ENCODE assay signal across 8 mouse cellular contexts in the genomic region with DNA sequence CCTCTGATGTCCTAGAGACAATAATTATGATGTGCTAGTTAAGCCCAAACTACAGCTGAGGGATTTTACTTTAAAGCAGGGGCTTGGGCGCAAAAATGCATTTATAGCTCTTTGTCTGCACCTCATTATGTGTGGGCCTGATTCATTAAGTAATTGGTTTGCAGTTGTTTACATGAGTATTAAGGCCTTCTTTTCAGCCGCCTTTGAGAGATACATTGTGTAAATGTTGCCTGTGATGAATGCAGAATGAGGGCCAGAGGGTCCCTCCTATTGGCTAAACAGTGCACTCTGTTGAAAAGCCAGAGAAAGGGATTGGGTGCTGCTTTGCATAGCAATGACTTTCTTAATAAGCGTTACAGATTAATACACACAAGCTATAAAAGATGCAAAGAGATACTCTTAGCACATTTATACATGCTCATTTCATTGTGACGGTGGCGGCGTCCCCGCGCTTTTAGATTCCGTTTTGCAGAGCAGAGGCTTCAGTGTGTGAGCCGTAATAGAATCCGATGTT. TPM values are rescaled to one million over a fixed set of nuclear protein-coding genes. Genes with fewer than 3 reads are reported as not detected.
DNase-seq lines count a peak whose midpoint lies in the region; ATAC-seq and TF ChIP-seq lines count a peak whose summit lies in the region.

No protein-coding gene starts in this region.

- no peaks in the 10 kb centered on the region for H3K27me3 ChIP-seq in liver, embryonic 11.5 days (replicated peaks; ENCODE audit: control insufficient read depth, insufficient read depth, low read length)
- H3K27me3 ChIP-seq in liver, postnatal 0 days (ENCODE audit: insufficient read depth, low read length) = no peaks in the 10 kb centered on the region
- H3K27me3 ChIP-seq in forebrain, embryonic 11.5 days (ENCODE audit: control insufficient read depth, insufficient read depth, low read length) = peaks cover 61% of the 10 kb centered on the region
- H3K27me3 ChIP-seq in midbrain, embryonic 12.5 days = peaks cover 58% of the 10 kb centered on the region

- H3K4me3 ChIP-seq in liver, embryonic 11.5 days (ENCODE audit: low read depth, low read length) = no peak overlapping the region
- H3K4me3 ChIP-seq in liver, postnatal 0 days (ENCODE audit: low read depth, low read length) = no peak overlapping the region
- H3K4me3 ChIP-seq in forebrain, embryonic 11.5 days (ENCODE audit: low read depth, low read length) = peak overlapping the region; percentile 14
- H3K4me3 ChIP-seq in midbrain, embryonic 12.5 days = peak overlapping the region; percentile 30

- TF ChIP-seq EP300 in liver, postnatal 0 days (IDR thresholded peaks at IDR 0.05; ENCODE audit: low read depth) = no peak

- DNase-seq in liver, embryonic 11.5 days (ENCODE audit: low spot score) = no peak
- DNase-seq in liver, postnatal 0 days = no peak
- no peak for DNase-seq in forebrain, embryonic 11.5 days (ENCODE audit: low spot score)
- peak; percentile 43 for DNase-seq in layer of hippocampus, adult 11-12 months (ENCODE audit: low spot score)
- DNase-seq in adrenal gland, postnatal 4 days (ENCODE audit: low spot score in 2 of 2) = no peak
- no peak for DNase-seq in adipocyte (ENCODE audit: low spot score)
- no peak for DNase-seq in urinary bladder, postnatal 25 days (ENCODE audit: low spot score)

- no peaks in the 10 kb centered on the region for H3K4me1 ChIP-seq in liver, embryonic 11.5 days (replicated peaks; ENCODE audit: control insufficient read depth, insufficient read depth, low read length)
- no peaks in the 10 kb centered on the region for H3K4me1 ChIP-seq in liver, postnatal 0 days (ENCODE audit: insufficient read depth)
- peaks cover 3% of the 10 kb centered on the region; the same call in 1 of the 2 replicates for H3K4me1 ChIP-seq in forebrain, embryonic 11.5 days (replicated peaks; ENCODE audit: control insufficient read depth, insufficient read depth, low read length)
- H3K4me1 ChIP-seq in midbrain, embryonic 12.5 days = peaks cover 20% of the 10 kb centered on the region; the same call in 1 of the 2 replicates

- TF ChIP-seq CTCF in liver, postnatal 0 days (IDR thresholded peaks at IDR 0.05; ENCODE audit: low read depth) = no peak

- H3K9me3 ChIP-seq in liver, embryonic 11.5 days (ENCODE audit: control insufficient read depth, low read length) = no peaks in the 10 kb centered on the region
- H3K9me3 ChIP-seq in liver, postnatal 0 days (ENCODE audit: low read length) = no peaks in the 10 kb centered on the region
- no peaks in the 10 kb centered on the region for H3K9me3 ChIP-seq in forebrain, embryonic 11.5 days (ENCODE audit: control insufficient read depth, low read length)
- peaks cover 2% of the 10 kb centered on the region; the same call in 1 of the 2 replicates for H3K9me3 ChIP-seq in midbrain, embryonic 12.5 days

- no peak overlapping the region for H3K9ac ChIP-seq in liver, embryonic 11.5 days (ENCODE audit: low read depth, low read length)
- H3K9ac ChIP-seq in liver, postnatal 0 days (replicated peaks) = no peak overlapping the region
- no peak overlapping the region for H3K9ac ChIP-seq in forebrain, embryonic 11.5 days (ENCODE audit: low read length)
- H3K9ac ChIP-seq in midbrain, embryonic 12.5 days (replicated peaks) = no peak overlapping the region; the same call in 1 of the 2 replicates

- H3K36me3 ChIP-seq in liver, embryonic 11.5 days (ENCODE audit: control insufficient read depth, insufficient read depth, low read length) = no peaks in the 10 kb centered on the region
- H3K36me3 ChIP-seq in liver, postnatal 0 days (replicated peaks; ENCODE audit: insufficient read depth, low read length) = no peaks in the 10 kb centered on the region
- no peaks in the 10 kb centered on the region for H3K36me3 ChIP-seq in forebrain, embryonic 11.5 days (ENCODE audit: control insufficient read depth, insufficient read depth, low read length)
- no peaks in the 10 kb centered on the region for H3K36me3 ChIP-seq in midbrain, embryonic 12.5 days

- WGBS in liver, embryonic 11.5 days = 53% methylated on average over 11 of the region's 11 CpGs
- 53% methylated on average over 11 of the region's 11 CpGs for WGBS in liver, postnatal 0 days (ENCODE audit: insufficient replicate concordance)
- WGBS in forebrain, embryonic 11.5 days = 5% methylated on average over 11 of the region's 11 CpGs
- WGBS in midbrain, embryonic 12.5 days = 6% methylated on average over 11 of the region's 11 CpGs

- no peak overlapping the region for H3K27ac ChIP-seq in liver, embryonic 11.5 days (ENCODE audit: low read depth, low read length)
- H3K27ac ChIP-seq in liver, postnatal 0 days (ENCODE audit: low read depth) = no peak overlapping the region
- peak overlapping the region; percentile 37; the same call in 1 of the 2 replicates for H3K27ac ChIP-seq in forebrain, embryonic 11.5 days (ENCODE audit: low read depth, low read length)
- peak overlapping the region; percentile 74 for H3K27ac ChIP-seq in midbrain, embryonic 12.5 days (replicated peaks)

- no peak for ATAC-seq in liver, embryonic 11.5 days (replicated peaks; ENCODE audit: low FRiP score)
- no peak for ATAC-seq in liver, postnatal 0 days
- ATAC-seq in forebrain, embryonic 11.5 days (replicated peaks; ENCODE audit: low FRiP score) = peak; percentile 89
- ATAC-seq in midbrain, embryonic 12.5 days (ENCODE audit: low FRiP score, low read depth) = peak; percentile 94

- H3K4me2 ChIP-seq in liver, embryonic 11.5 days = peak overlapping the region; percentile 54
- H3K4me2 ChIP-seq in liver, postnatal 0 days (ENCODE audit: low read depth, low read length) = no peak overlapping the region
- H3K4me2 ChIP-seq in forebrain, embryonic 11.5 days (ENCODE audit: low read depth, low read length, severe bottlenecking) = peak overlapping the region; percentile 40; the same call in 1 of the 2 replicates
- peak overlapping the region; percentile 55 for H3K4me2 ChIP-seq in midbrain, embryonic 12.5 days (replicated peaks)

RNA-seq across cellular contexts. Expression of a gene that starts 54.3 kb away (rescaled TPM):
- 88.0 and 96.4 TPM in 2 replicates for polyA plus RNA-seq in liver, embryonic 11.5 days (2014; fragmentation: Nextera tagmentation; extraction: Ambion mirVana)
- polyA plus RNA-seq in liver, postnatal 0 days (2015; fragmentation: Nextera tagmentation; extraction: Ambion mirVana) = 28.9 and 30.7 TPM in 2 replicates
- polyA plus RNA-seq in forebrain, embryonic 11.5 days (2014; fragmentation: Nextera tagmentation; extraction: Ambion mirVana) = 102 and 110 TPM in 2 replicates
- 91.3 and 92.7 TPM in 2 replicates for polyA plus RNA-seq in midbrain, embryonic 12.5 days (2016; fragmentation: Nextera tagmentation; extraction: Ambion mirVana)
- 10 to 100 TPM; 82.6 to 89.8 TPM for total RNA-seq in adrenal gland, postnatal 4 days (2021)

Comparison
In these comparisons a context has a peak if more than half of its experiments do, and no peak if none do; other contexts are left out.
1. ATAC-seq: peak in forebrain, embryonic 11.5 days (single experiment) and midbrain, embryonic 12.5 days (single experiment); none in liver, embryonic 11.5 days (single experiment) and liver, postnatal 0 days (single experiment).
2. H3K27ac ChIP-seq: peak in forebrain, embryonic 11.5 days (single experiment) and midbrain, embryonic 12.5 days (single experiment); none in liver, embryonic 11.5 days (single experiment) and liver, postnatal 0 days (single experiment).
3. H3K4me3 ChIP-seq: peak in forebrain, embryonic 11.5 days (single experiment) and midbrain, embryonic 12.5 days (single experiment); none in liver, embryonic 11.5 days (single experiment) and liver, postnatal 0 days (single experiment).